ENCODE assay signal across 8 mouse cellular contexts in genomic region chr5:38529724-38530428, GRCm38 (mm10). TPM values are rescaled to one million over a fixed set of nuclear protein-coding genes. Genes with fewer than 3 reads are reported as not detected.
DNase-seq lines count a peak whose midpoint lies in the region; ATAC-seq and TF ChIP-seq lines count a peak whose summit lies in the region.

No protein-coding gene starts in this region.

- TF ChIP-seq CTCF in kidney, adult 2 months (conservative IDR thresholded peaks at IDR 0.05; ENCODE audit: insufficient read depth, insufficient read length, low read depth, low read length): peak; percentile 61

- no peak for TF ChIP-seq POLR2A in kidney, adult 2 months (IDR thresholded peaks at IDR 0.05; ENCODE audit: low read depth, low read length)

- peak; percentile 57; the same call in 1 of the 2 replicates for ATAC-seq in neural tube, embryonic 13.5 days (ENCODE audit: low read depth)

- peak; percentile 13 for DNase-seq in kidney, adult 2 months
- no peak for DNase-seq in kidney, postnatal 10 days
- DNase-seq in ZHBTc4 (ENCODE audit: low read depth, low spot score): peak; percentile 59
- peak; percentile 38 for DNase-seq in induced T-regulatory cell, adult 2 months (ENCODE audit: low read depth)
- no peak for DNase-seq in thymus, adult 18-20 months
- no peak for DNase-seq in heart, postnatal 4 days
- no peak for DNase-seq in layer of hippocampus, adult 11-12 months (ENCODE audit: low spot score)

- no peak overlapping the region for H3K27ac ChIP-seq in kidney, adult 2 months (ENCODE audit: insufficient read depth, low read depth, low read length)
- H3K27ac ChIP-seq in neural tube, embryonic 13.5 days (replicated peaks): no peak overlapping the region

- 59% methylated on average over 6 of the region's 6 CpGs for WGBS in kidney, adult 2 months
- WGBS in neural tube, embryonic 13.5 days: 77% methylated on average over 6 of the region's 6 CpGs

- H3K36me3 ChIP-seq in kidney, adult 2 months (ENCODE audit: control insufficient read depth, insufficient read depth, low read length): peaks cover 1% of the 10 kb centered on the region; the same call in 1 of the 2 replicates
- peaks cover 98% of the 10 kb centered on the region for H3K36me3 ChIP-seq in neural tube, embryonic 13.5 days

- H3K4me1 ChIP-seq in kidney, adult 2 months (ENCODE audit: control insufficient read depth, insufficient read depth, low read length): no peaks in the 10 kb centered on the region
- no peaks in the 10 kb centered on the region for H3K4me1 ChIP-seq in neural tube, embryonic 13.5 days (replicated peaks)

- no peaks in the 10 kb centered on the region for H3K27me3 ChIP-seq in kidney, adult 2 months (replicated peaks; ENCODE audit: control insufficient read depth, insufficient read depth, low read length)
- H3K27me3 ChIP-seq in neural tube, embryonic 13.5 days: no peaks in the 10 kb centered on the region

- H3K9ac ChIP-seq in neural tube, embryonic 13.5 days: no peak overlapping the region

- H3K9me3 ChIP-seq in neural tube, embryonic 13.5 days: no peaks in the 10 kb centered on the region

- H3K4me3 ChIP-seq in kidney, adult 2 months (ENCODE audit: insufficient read depth, low read depth, low read length): no peak overlapping the region
- no peak overlapping the region for H3K4me3 ChIP-seq in neural tube, embryonic 13.5 days

- no peak overlapping the region for H3K4me2 ChIP-seq in neural tube, embryonic 13.5 days

RNA-seq across cellular contexts. Expression of gene Slc2a9, which starts 26.9 kb away (rescaled TPM):
- 9.7 and 11.1 TPM in 2 replicates for polyA plus RNA-seq in kidney, adult 2 months (2012; rRNA removed)
- polyA plus RNA-seq in neural tube, embryonic 13.5 days (2015; fragmentation: Nextera tagmentation; extraction: Ambion mirVana): 0.12 and 0.64 TPM in 2 replicates
- total RNA-seq in heart, postnatal 4 days (2021): 1 to 10 TPM; 1.8 to 2.0 TPM

RNA-seq across cellular contexts. Expression of gene Wdr1, which starts 33.1 kb away (rescaled TPM):
- 115 and 122 TPM in 2 replicates for polyA plus RNA-seq in kidney, adult 2 months (2012; rRNA removed)
- polyA plus RNA-seq in neural tube, embryonic 13.5 days (2015; fragmentation: Nextera tagmentation; extraction: Ambion mirVana): 148 and 172 TPM in 2 replicates
- 100 to 1,000 TPM; 238 to 243 TPM for total RNA-seq in heart, postnatal 4 days (2021)

Comparison
In these comparisons a context has a peak if more than half of its experiments do, and no peak if none do; other contexts are left out.
1. DNase-seq: peak in kidney, adult 2 months (single experiment), ZHBTc4 (single experiment) and induced T-regulatory cell, adult 2 months (single experiment); none in kidney, postnatal 10 days (single experiment), thymus, adult 18-20 months (0 of 2), heart, postnatal 4 days (single experiment) and layer of hippocampus, adult 11-12 months (single experiment).